Mouse (Mus musculus) spleen, adult 2 months (tissue): ENCODE measurements around the gene Gng12.

Experiments
- CTCF ChIP-seq: fragments of 200-500 bp; IDR thresholded peaks from 2 replicates; pipeline ENCODE4 v1.5.1; 2011; ENCODE audit warnings: mild to moderate bottlenecking, inconsistent platforms; ENCODE audit not compliant: insufficient read depth, insufficient read length, insufficient replicate concordance; ENCODE audit errors: extremely low read depth
- POLR2A ChIP-seq: fragments of 200-500 bp; IDR thresholded peaks from 2 replicates; pipeline ENCODE4 v1.6.1; 2011; ENCODE audit warnings: low read depth, low read length, inconsistent platforms

- no peak for TF ChIP-seq CTCF
- TF ChIP-seq POLR2A: no peak
These were observed 119.7 kb downstream of the Gng12 start for GRCm38 (mm10) chr6:67015739-67016519.
